Mouse (Mus musculus) T-cell, adult 2 months (primary cell): Measurements from ENCODE around the gene Shisa5.

Source experiments
- DNase-seq: peaks from one replicate; pipeline ENCODE4 v3.0.0; 2022; ENCODE audit warnings: low spot score

Gene Shisa5

GRCm38 (mm10) chr9:109093786-109094552 lies 55.6 kb downstream of the Shisa5 start:
- no peak for DNase-seq

GRCm38 (mm10) chr9:109094553-109095136 lies 56.3 kb downstream of the Shisa5 start:
- no peak for DNase-seq

DNA sequence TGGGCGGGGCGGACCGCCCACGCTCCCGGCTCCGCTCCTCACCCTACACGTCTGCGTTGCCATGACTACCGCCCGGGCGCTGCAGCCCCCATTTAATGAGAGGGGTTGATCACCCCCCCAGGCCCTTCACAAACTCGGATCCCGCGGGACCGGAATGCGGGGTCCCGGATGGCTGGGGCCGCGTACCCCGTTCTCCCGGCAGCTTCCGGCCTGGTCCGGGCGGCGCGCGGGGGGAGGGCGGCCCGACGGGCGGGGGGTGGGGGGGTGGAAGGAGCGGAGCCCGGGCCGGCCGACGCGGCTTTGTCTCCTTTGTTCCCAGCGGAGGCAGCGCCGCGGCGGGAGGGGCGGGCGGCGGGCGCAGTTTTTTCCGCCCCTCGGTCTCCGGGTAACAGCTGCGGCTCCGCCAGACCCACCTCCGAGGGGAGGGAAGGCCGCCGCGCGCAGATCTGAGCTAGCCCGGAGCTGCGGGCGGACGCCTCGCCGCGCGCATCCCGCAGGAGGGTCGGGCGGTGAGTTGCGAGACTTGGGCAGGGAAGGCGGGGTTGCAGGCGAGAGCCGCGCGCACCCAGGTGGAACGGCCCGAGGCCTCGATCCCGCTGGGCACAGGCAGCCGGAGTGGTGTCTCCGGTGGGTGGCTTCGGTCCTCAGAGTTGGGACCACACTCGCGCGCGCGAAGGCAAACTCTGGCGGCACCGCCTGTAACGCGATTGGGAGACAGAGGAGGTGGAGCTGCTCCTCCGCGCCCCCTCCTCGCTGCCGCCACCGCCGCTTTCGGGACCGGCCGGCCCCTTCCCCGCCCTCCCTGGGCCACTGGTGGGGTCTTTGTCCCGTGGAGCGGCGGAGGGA lies 57.0 kb downstream of the Shisa5 start, which contains the start of gene Plxnb1:
Gene Plxnb1, plus strand, starts transcription at position 253 of the 846 bp plus-strand sequence.
- peak; percentile 56 for DNase-seq

DNA sequence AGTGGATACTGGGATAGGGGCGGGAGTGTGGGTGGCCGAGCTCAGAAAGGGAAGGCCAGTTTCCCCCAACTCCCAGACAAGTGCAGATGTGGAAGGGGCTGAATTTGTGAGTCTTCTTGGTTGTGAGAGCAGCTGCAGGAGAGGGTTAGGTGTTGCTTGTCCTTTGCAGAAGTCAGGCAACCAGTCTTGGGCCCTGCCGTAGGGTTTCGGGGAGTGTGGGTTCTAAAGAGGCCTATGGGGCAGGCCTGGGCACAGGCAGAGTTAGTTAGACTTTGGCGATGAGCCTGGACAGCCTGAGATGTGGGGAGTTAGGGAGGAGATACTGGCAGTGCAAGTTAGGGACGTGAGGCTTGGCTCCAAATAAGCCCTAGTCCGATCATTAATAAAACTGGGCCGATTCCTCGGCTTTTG lies 57.9 kb downstream of the Shisa5 start:
- no peak for DNase-seq

GRCm38 (mm10) chr9:109096856-109097255 lies 58.5 kb downstream of the Shisa5 start:
- no peak for DNase-seq

DNA sequence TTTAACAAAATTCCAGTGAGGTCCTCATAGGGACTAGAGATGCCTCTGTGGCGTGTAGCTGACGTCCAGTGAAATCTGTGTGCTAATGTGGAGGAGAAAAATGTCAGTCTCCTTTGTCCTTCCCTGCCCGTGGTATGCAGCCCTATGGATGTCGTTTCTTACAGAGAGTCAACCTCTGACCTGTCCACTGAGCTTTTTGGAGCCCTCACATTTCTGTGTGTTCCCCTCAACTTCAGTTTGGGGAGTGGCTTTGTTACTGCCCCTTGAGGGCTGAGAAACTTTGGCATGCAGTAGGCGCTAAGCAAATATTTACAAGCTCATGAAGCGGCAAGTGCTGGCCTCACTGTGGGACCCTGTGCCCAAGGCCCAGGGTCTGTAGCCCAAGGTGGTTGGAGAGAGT lies 58.9 kb downstream of the Shisa5 start:
- DNase-seq = no peak

DNA sequence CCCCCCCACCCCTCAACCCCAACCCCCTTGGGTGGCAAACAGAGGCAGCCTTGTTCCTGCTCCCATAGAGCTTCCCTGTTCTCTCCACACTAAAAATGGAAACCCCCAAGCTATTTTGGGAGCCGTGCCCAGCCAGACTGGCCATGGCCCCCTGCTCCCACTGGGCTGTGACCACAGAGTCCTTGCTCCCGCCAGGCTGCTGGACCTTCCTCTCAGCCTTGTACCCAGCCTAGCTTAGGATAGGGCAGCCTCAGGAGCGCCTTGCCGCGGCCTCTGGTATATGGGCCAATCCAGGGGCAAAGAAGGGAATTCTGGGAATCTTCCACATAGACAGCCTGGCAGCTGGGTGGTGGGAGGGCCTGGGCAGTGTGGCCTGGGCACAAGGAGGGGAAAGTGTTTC lies 59.5 kb downstream of the Shisa5 start:
- DNase-seq = no peak

GRCm38 (mm10) chr9:109098366-109098765 lies 60.0 kb downstream of the Shisa5 start:
- DNase-seq = no peak

- DNase-seq = no peak
These were observed 60.6 kb downstream of the Shisa5 start for GRCm38 (mm10) chr9:109098969-109099368.

GRCm38 (mm10) chr9:109100307-109100928 lies 62.1 kb downstream of the Shisa5 start:
- no peak for DNase-seq

DNA sequence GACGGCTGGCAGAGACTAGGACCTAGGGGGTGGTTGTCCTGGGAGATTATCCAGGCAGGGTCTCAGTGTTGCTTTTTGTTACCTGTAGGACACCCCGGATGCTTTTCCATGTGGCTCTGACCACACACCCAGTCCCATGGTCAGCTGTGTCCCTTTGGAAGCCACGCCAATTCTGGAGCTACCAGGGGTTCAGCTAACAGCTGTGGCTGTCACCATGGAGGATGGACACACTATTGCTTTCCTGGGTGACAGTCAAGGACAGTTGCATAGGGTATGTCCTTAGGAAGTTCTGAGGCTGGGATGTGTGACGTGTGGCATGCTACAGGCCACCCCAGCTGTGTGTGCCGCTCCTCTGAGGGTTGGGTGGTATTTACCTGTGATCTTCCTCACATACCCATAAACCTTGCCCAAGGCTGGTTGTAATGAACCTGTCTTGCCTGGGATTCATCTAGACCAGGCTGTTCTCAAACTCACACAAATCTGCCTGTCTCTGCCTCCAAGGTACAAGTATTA lies 63.6 kb downstream of the Shisa5 start:
- DNase-seq = no peak

DNA sequence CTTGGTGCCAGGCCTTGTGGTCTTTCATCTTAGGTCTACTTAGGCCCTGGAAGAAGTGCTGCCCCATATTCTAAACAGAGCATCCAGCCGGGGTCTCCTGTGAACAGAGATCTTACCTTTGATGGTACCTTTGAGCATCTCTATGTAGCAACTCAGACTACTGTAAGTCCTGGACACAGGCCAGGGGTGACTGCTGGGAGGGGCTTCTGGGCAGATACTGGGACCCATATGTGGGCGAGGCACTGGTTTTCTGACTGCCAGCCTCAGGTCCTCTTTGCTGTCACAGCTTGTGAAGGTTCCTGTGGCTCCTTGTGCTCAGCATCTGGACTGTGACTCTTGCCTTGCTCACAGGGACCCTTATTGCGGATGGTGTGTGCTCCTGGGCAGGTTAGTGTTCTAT lies 64.2 kb downstream of the Shisa5 start:
- no peak for DNase-seq

DNA sequence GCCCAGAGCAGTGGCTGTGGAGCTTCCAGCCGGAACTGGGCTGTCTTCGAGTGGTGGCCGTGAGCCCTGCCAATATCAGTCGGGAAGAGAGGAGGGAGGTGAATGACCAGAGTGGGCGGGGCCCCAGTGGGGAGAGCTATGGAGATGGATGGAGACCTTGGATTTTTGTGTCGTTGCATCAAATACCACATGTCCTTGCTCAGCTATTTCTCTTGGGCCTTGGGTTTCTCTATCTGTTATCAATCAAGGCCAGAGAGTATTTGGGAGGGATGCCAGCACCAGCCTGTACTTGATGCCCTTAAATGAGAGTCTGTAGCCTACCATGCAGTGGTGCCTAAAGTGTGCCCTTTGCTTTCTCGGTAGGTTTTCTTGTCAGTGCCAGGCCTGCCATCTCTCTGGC lies 64.9 kb downstream of the Shisa5 start:
- no peak for DNase-seq

DNA sequence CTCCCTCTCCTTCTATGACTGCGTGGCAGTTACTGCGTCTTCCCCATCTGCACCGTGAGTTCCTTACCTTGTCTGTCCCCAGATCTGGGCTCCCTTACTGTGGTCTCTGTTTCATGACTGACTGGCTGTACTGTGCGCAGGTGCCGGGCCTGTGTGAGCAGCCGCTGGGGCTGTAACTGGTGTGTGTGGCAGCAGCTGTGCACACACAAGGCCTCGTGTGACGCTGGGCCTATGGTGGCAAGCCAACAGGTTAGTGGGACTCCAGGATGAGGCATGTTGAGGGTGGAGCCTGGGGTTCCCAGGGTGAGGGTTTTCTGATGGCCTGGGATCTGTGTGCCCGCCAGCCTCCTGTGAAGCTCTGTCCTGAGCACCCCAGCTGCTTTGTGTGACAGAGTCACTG lies 65.7 kb downstream of the Shisa5 start:
- DNase-seq = no peak

DNA sequence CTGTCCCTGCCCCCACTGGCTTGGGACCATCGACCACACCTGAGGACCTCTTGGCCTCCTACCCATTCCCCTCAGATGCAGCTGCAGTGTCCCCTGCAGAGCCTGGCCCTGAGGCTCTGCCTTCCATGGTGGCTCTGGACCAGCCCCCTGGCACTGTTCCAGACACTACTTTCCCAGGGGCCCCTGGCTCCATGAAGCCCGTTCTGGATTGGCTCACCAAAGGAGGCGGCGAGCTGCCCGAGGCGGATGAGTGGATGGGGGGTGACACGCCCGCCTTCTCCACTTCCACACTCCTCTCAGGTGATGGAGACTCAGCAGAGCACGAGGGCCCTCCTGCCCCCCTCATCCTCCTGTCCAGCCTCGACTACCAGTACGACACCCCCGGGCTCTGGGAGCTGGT lies 66.6 kb downstream of the Shisa5 start:
- DNase-seq = no peak

DNA sequence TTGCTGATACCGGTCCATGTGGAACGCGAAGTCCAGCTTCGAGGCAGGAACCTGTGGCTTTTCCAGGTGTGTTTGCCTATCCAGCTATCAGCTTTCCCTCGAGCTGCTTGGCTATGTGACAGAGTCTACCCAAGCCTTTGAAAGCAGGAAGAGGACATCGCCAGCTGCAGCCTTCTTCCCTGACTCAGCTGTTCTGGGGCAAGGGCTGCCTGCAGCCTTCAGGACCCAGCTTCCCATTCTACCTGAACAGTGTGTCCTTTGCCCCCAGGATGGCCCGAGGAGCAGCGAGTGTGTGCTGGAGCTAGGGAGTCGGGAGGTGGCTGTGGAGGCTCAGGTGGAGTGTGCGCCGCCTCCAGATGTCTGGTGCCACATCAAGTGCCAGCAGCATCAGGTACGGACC lies 67.3 kb downstream of the Shisa5 start:
- no peak for DNase-seq

GRCm38 (mm10) chr9:109107341-109107740 lies 69.0 kb downstream of the Shisa5 start:
- no peak for DNase-seq
